Mouse (Mus musculus) embryonic fibroblast, embryonic 13.5 days (primary cell): Measurements from ENCODE around the gene Lck. TPM values are rescaled to one million over a fixed set of nuclear protein-coding genes. Genes with fewer than 3 reads are reported as not detected.

ENCODE experiments used
- H3K27ac ChIP-seq: 2 replicates; pipeline ENCODE4 v1.5.1; 2012; ENCODE audit warnings: low read length, control low read depth, inconsistent platforms; ENCODE audit not compliant: insufficient read depth
- H3K4me1 ChIP-seq: 2 replicates; pipeline ENCODE4 v1.6.1; 2011; ENCODE audit warnings: low read length; ENCODE audit not compliant: control insufficient read depth, insufficient read depth
- H3K4me3 ChIP-seq: 2 replicates; pipeline ENCODE4 v1.5.1; 2011; ENCODE audit warnings: mild to moderate bottlenecking, control low read depth, low read length; ENCODE audit not compliant: insufficient read depth
- CTCF ChIP-seq: IDR thresholded peaks from 2 replicates; pipeline ENCODE4 v1.5.1; 2011; ENCODE audit warnings: mild to moderate bottlenecking, control low read depth, low read length, moderate library complexity, borderline replicate concordance; ENCODE audit not compliant: insufficient read depth
- POLR2A ChIP-seq: IDR thresholded peaks from 2 replicates; pipeline ENCODE4 v1.6.1; 2011; ENCODE audit warnings: low read depth, mild to moderate bottlenecking, control low read depth, low read length, moderate library complexity
- polyA plus RNA-seq: library from polyadenylated mRNA; stranded (reverse); fragments of >200 nt; gene quantifications from 2 replicates; pipeline ENCODE4 v1.2.4, GENCODE M21; 2011; ENCODE audit warnings: low read depth; ENCODE audit not compliant: missing spikeins, insufficient read length

Lck gene
- polyA plus RNA-seq, 1 experiment: 5.2 TPM

- Histone ChIP-seq H3K4me3 (no peak overlapping the region), H3K4me1 (peaks cover 4% of the 10 kb centered on the region; the same call in 1 of the 2 replicates), H3K27ac (no peak overlapping the region)
- TF ChIP-seq CTCF (no peak), POLR2A (no peak)
Measured at GRCm38 (mm10) chr4:129511413-129512096, 61.9 kb downstream of the Lck start.

- no peak overlapping the region for H3K4me3 ChIP-seq
- H3K27ac ChIP-seq: no peak overlapping the region
- no peak for TF ChIP-seq POLR2A
- TF ChIP-seq CTCF: no peak
- H3K4me1 ChIP-seq: peaks cover 4% of the 10 kb centered on the region; the same call in 1 of the 2 replicates
Measured at GRCm38 (mm10) chr4:129510723-129511412, 62.6 kb downstream of the Lck start.

GRCm38 (mm10) chr4:129509650-129510049 lies 63.8 kb downstream of the Lck start:
- TF ChIP-seq CTCF: no peak
- no peak for TF ChIP-seq POLR2A
- no peak overlapping the region for H3K4me3 ChIP-seq
- no peak overlapping the region for H3K27ac ChIP-seq
- H3K4me1 ChIP-seq: no peaks in the 10 kb centered on the region

GRCm38 (mm10) chr4:129508834-129509600 lies 64.4 kb downstream of the Lck start:
- TF ChIP-seq CTCF: no peak
- H3K27ac ChIP-seq: no peak overlapping the region
- no peaks in the 10 kb centered on the region for H3K4me1 ChIP-seq
- H3K4me3 ChIP-seq: no peak overlapping the region

- Histone ChIP-seq H3K4me1 (peaks cover 3% of the 10 kb centered on the region), H3K4me3 (no peak overlapping the region), H3K27ac (no peak overlapping the region)
- TF ChIP-seq CTCF (no peak), POLR2A (no peak)
Measured at GRCm38 (mm10) chr4:129508237-129508515, 65.3 kb downstream of the Lck start.

- Histone ChIP-seq H3K4me3 (no peak overlapping the region), H3K27ac (no peak overlapping the region), H3K4me1 (peaks cover 8% of the 10 kb centered on the region)
- TF ChIP-seq CTCF (no peak), POLR2A (no peak)
Measured at GRCm38 (mm10) chr4:129507434-129508236, 65.8 kb downstream of the Lck start.

- no peak overlapping the region for H3K27ac ChIP-seq
- H3K4me3 ChIP-seq: no peak overlapping the region
- TF ChIP-seq CTCF (no peak), POLR2A (no peak)
- H3K4me1 ChIP-seq: peaks cover 9% of the 10 kb centered on the region
Measured at GRCm38 (mm10) chr4:129505511-129505910, 67.9 kb downstream of the Lck start.

- TF ChIP-seq CTCF (no peak), POLR2A (no peak)
- Histone ChIP-seq H3K4me1 (peaks cover 9% of the 10 kb centered on the region), H3K4me3 (no peak overlapping the region), H3K27ac (no peak overlapping the region)
Measured at GRCm38 (mm10) chr4:129502901-129503444, 70.5 kb downstream of the Lck start.

GRCm38 (mm10) chr4:129502327-129502888 lies 71.0 kb downstream of the Lck start:
- Histone ChIP-seq H3K4me1 (peaks cover 9% of the 10 kb centered on the region), H3K27ac (no peak overlapping the region), H3K4me3 (no peak overlapping the region)
- TF ChIP-seq POLR2A: no peak
- TF ChIP-seq CTCF: no peak
